Mouse (Mus musculus) bone marrow macrophage, adult 2 months (primary cell): ENCODE results near the gene Phxr2.

Source experiments
- CTCF ChIP-seq: IDR thresholded peaks from 2 replicates; pipeline ENCODE4 v1.5.1; 2012; ENCODE audit warnings: low read depth, mild to moderate bottlenecking, low read length, moderate library complexity
- POLR2A ChIP-seq: IDR thresholded peaks from 2 replicates; pipeline ENCODE4 v1.6.1; 2012; ENCODE audit warnings: mild to moderate bottlenecking, low read depth, low read length, borderline replicate concordance

DNA sequence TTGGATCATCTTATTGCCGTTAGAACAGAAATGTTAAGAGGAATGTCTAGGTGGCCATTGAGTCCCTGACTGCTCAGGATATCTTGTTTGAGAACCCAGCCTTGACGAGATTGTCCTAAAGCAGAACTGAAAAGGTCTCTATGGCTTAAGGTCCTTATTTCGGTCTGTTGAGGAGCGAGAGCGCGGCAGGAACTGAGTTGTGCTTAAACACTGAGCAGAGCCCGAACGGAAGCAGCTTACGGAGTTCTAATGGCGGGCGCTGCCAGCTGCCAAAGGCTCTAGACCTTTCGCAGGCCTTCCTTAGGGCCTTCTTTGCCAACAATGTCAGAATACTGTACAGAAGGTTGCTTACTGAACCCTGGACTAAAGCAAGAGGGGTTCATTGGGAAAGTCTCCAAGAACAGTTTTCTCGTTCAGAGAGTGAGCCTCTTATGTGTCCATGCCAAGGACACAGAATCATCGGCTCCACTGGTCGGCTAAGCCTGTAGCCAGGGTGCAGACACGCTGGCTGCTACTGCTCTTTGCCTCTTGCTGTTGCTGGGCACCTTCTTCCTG lies 7.3 kb upstream of the Phxr2 start:
- no peak for TF ChIP-seq POLR2A
- no peak for TF ChIP-seq CTCF
